Mouse (Mus musculus): ENCODE measurements around the gene Noct.
A peak's percentile ranks its signal among the peaks of the same experiment; 100 is the strongest.

GRCm38 (mm10) chr3:51196724-51197111 lies 27.5 kb upstream of the Noct start:
- no peak for TF ChIP-seq EP300 (IDR thresholded peaks at IDR 0.05; ENCODE audit: low read length)
- 0 out of 2 replicates have a peak, but pooled peaks have one; percentile 54 for TF ChIP-seq MXI1 (IDR thresholded peaks at IDR 0.05; ENCODE audit: low read depth, low read length)
- TF ChIP-seq CTCF (conservative IDR thresholded peaks at IDR 0.05 in 1 of 2, IDR thresholded peaks at IDR 0.05 in 1 of 2; ENCODE audit: low read depth in 2 of 2, low read length in 2 of 2): no peak

Measured in CH12.LX (cell line).